Mouse (Mus musculus): ENCODE measurements at regions not wholly inside any gene's neighbourhood (a gene's known extent, or its start where the extent isn't known, plus 50 kb on each side); places are given as distances from the start of the nearest gene placed in this dataset.
A peak's percentile ranks its signal among the peaks of the same experiment; 100 is the strongest.

GRCm38 (mm10) chr10:99642201-99642827 lies 117.1 kb downstream of the Csl start:
- no peak for DNase-seq (ENCODE audit: low read depth)

GRCm38 (mm10) chr10:99644981-99645380 lies 114.5 kb downstream of the Csl start:
- peak; percentile 41 for DNase-seq (ENCODE audit: low read depth)

- no peak for DNase-seq (ENCODE audit: low read depth)
These were observed 107.4 kb downstream of the Csl start for GRCm38 (mm10) chr10:99652011-99652410.

GRCm38 (mm10) chr10:99654284-99654683 lies 105.2 kb downstream of the Csl start:
- no peak for DNase-seq (ENCODE audit: low read depth)

- DNase-seq (ENCODE audit: low read depth), result no peak
These were observed 82.8 kb downstream of the Csl start for GRCm38 (mm10) chr10:99676557-99677098.

- DNase-seq (ENCODE audit: low read depth), result peak; percentile 16
These were observed 81.4 kb downstream of the Csl start for GRCm38 (mm10) chr10:99678096-99678495.

GRCm38 (mm10) chr10:99679813-99680212 lies 79.6 kb downstream of the Csl start:
- DNase-seq (ENCODE audit: low read depth), result no peak

GRCm38 (mm10) chr10:99681932-99682331 lies 77.5 kb downstream of the Csl start:
- no peak for DNase-seq (ENCODE audit: low read depth)

- DNase-seq (ENCODE audit: low read depth), result no peak
These were observed 77.1 kb downstream of the Csl start for GRCm38 (mm10) chr10:99682350-99682749.

GRCm38 (mm10) chr10:99683310-99683709 lies 76.1 kb downstream of the Csl start:
- DNase-seq (ENCODE audit: low read depth), result no peak

GRCm38 (mm10) chr10:99685911-99686310 lies 73.5 kb downstream of the Csl start:
- DNase-seq (ENCODE audit: low read depth), result no peak

GRCm38 (mm10) chr10:99687011-99687410 lies 72.4 kb downstream of the Csl start:
- peak; percentile 22 for DNase-seq (ENCODE audit: low read depth)

GRCm38 (mm10) chr10:99697696-99698095 lies 61.8 kb downstream of the Csl start:
- DNase-seq (ENCODE audit: low read depth), result no peak

GRCm38 (mm10) chr10:99699498-99699897 lies 60.0 kb downstream of the Csl start:
- no peak for DNase-seq (ENCODE audit: low read depth)

- peak; percentile 12 for DNase-seq (ENCODE audit: low read depth)
These were observed 59.2 kb downstream of the Csl start for GRCm38 (mm10) chr10:99700052-99700777.
